Mouse (Mus musculus): ENCODE measurements around the gene Phf2. TPM values are rescaled to one million over a fixed set of nuclear protein-coding genes. Genes with fewer than 3 reads are reported as not detected.

Gene Phf2
- 11.6 and 11.7 TPM in 2 replicates for polyA plus RNA-seq (2014; fragmentation: Nextera tagmentation; extraction: Ambion mirVana)

DNA sequence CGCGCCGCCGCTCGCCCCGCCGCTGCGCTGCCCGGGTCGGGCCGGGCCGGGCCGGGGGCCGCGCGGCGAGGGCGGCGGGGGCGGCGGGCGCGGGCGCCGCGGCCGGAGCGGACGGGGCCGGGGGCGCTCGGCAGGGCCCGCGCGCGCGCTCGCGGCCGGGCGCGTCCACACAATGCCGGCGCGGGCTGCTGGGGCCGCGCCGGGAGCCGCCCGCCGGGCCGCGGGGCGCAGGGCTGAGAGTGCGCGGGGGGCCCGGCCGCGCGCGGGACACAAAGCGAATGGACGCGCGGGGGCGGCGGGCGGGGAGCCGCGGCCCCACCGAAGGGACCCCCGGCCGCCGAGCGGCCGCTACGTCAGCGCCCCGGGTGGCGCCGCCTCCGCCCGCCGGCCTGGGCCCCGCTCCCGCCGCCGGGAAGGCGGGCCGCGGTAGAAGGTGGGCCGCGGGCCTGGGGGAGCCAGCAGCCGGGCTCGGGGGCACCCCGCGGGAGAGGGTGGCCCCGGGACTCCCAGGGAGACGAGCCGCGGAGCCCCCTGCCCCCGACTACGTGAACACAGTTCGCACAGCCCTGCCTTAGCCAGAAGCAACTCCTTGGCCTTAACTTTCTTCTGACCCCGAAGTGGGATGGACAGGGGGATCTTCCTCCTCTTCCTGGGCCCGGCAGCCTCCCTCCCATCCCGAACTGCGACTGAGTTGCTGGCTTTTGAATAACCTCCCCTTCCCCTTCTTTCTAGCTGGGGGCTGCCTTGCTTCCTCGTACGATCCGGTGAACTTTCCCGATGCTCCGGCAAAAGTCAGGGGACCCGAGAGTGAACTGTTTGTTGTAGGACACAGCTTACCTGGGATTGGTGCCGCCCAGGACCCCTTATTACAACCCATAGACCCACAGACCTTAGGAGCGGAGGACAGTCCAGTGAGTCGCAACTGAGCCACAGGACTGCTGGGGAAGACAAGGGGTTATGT lies at the start of gene Phf2:
Gene Phf2, minus strand, starts transcription at position 349 of the 961 bp plus-strand sequence.
- H3K27me3 ChIP-seq (replicated peaks; ENCODE audit: control insufficient read depth, insufficient read depth, low read length): no peaks in the 10 kb centered on the region
- ATAC-seq (ENCODE audit: low read depth): peak; percentile 48
- H3K4me3 ChIP-seq (ENCODE audit: low read depth, low read length): peak within 1 kb of the TSS; percentile 86
- peaks cover 2% of the 10 kb centered on the region; the same call in 1 of the 2 replicates for H3K36me3 ChIP-seq (ENCODE audit: control insufficient read depth, insufficient read depth, low read length)
- peak within 1 kb of the TSS; percentile 93 for H3K27ac ChIP-seq (replicated peaks; ENCODE audit: low read depth, low read length)
- H3K9ac ChIP-seq (ENCODE audit: low read depth, low read length): peak within 1 kb of the TSS; percentile 99
- DNase-seq (ENCODE audit: low spot score): peak; percentile 52
- 1% methylated on average over 13 of the region's 117 CpGs for WGBS
- H3K4me1 ChIP-seq (ENCODE audit: control insufficient read depth, insufficient read depth, low read length): peaks cover 19% of the 10 kb centered on the region
- H3K4me2 ChIP-seq (ENCODE audit: low read depth, low read length): peak within 1 kb of the TSS; percentile 77
- no peaks in the 10 kb centered on the region for H3K9me3 ChIP-seq (ENCODE audit: control insufficient read depth, low read length)

DNA sequence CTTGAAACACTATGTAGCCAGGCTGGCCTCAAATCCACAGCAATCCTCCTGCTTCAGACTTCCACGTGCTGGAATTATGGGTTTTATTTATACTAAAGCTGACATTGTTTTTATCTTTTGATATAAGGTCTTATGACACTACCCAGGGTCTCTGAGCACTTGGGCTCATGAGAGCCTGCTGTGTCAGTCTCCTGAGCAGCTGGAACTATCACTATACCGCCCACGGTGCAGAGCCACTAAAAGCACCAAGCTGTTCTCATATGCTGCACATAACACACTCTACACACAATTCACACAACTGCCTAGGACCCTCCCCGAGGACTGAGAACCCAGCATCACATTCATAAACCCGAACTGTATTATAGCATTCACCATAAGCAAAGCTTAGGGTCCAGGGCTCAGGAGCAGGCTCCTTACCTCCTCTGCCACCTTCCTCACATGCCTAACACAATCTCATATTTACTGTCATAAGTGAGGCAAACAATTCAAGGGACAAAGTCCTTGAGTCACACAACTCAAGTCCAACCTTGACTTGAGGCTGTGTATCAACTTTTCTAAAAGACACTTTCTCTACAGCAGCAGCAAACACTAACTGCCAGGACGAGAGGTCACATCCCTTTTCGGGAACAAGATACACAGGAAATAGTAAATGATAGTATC lies 49.0 kb upstream of the Phf2 start:
- WGBS: 82% methylated on average over 7 of the region's 7 CpGs
- Histone ChIP-seq H3K4me3 (ENCODE audit: low read depth, low read length) (no peak overlapping the region), H3K4me1 (ENCODE audit: control insufficient read depth, insufficient read depth, low read length) (no peaks in the 10 kb centered on the region), H3K4me2 (ENCODE audit: low read depth, low read length) (no peak overlapping the region), H3K9ac (ENCODE audit: low read depth, low read length) (no peak overlapping the region), H3K9me3 (ENCODE audit: control insufficient read depth, low read length) (no peaks in the 10 kb centered on the region), H3K27me3 (replicated peaks; ENCODE audit: control insufficient read depth, insufficient read depth, low read length) (no peaks in the 10 kb centered on the region), H3K36me3 (ENCODE audit: control insufficient read depth, insufficient read depth, low read length) (peaks cover 82% of the 10 kb centered on the region), H3K27ac (replicated peaks; ENCODE audit: low read depth, low read length) (no peak overlapping the region)
- ATAC-seq (ENCODE audit: low read depth): no peak
- DNase-seq (ENCODE audit: low spot score): no peak

DNA sequence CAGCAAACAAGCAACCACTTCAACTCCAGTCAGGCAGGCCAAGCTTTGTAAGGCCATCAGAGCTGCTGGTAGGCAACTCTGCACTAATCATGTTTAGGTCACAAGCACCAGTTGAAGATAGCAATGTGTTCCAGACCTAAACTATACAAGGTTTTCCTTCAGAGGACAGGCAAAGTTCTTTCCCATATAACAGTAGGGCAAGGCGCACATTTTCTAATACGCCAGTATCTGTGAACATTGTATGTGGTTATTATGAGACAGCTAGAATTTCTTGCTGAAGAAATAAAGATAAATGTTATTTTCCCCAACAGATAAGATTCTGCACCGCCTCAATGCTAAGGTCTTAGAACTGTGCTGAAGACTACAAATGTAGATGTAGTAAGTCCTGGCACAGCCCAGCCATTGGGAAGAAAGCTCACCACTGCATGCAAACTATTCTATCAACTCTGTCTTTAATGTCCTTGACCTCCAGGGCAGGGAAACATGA lies 46.2 kb upstream of the Phf2 start:
- Histone ChIP-seq H3K4me2 (ENCODE audit: low read depth, low read length) (no peak overlapping the region), H3K9ac (ENCODE audit: low read depth, low read length) (no peak overlapping the region), H3K4me3 (ENCODE audit: low read depth, low read length) (no peak overlapping the region), H3K9me3 (ENCODE audit: control insufficient read depth, low read length) (no peaks in the 10 kb centered on the region), H3K36me3 (ENCODE audit: control insufficient read depth, insufficient read depth, low read length) (peaks cover 90% of the 10 kb centered on the region), H3K4me1 (ENCODE audit: control insufficient read depth, insufficient read depth, low read length) (no peaks in the 10 kb centered on the region), H3K27me3 (replicated peaks; ENCODE audit: control insufficient read depth, insufficient read depth, low read length) (no peaks in the 10 kb centered on the region), H3K27ac (replicated peaks; ENCODE audit: low read depth, low read length) (no peak overlapping the region)
- WGBS: 96% methylated on average over 3 of the region's 3 CpGs
- DNase-seq (ENCODE audit: low spot score): no peak
- ATAC-seq (ENCODE audit: low read depth): no peak

DNA sequence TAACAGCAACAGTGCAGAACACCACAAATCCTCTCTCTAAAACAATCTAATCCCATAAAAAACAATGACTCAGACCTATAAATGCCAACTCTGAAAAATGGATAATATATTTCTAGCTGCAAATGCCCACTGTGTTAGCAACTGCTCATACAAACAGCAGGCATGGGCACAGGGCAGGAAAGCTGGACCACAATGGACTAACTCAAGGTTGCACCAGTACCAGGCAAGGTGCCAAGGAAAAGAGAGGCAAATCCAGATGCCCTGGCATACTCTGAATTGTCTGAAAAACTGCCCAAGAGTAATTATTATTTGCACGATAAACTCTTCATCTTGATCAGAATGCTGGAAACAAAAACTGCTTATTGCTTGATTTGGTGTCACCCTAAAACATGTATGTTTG lies 42.8 kb upstream of the Phf2 start:
- Histone ChIP-seq H3K27me3 (replicated peaks; ENCODE audit: control insufficient read depth, insufficient read depth, low read length) (no peaks in the 10 kb centered on the region), H3K9ac (ENCODE audit: low read depth, low read length) (no peak overlapping the region), H3K9me3 (ENCODE audit: control insufficient read depth, low read length) (no peaks in the 10 kb centered on the region), H3K36me3 (ENCODE audit: control insufficient read depth, insufficient read depth, low read length) (peaks cover 83% of the 10 kb centered on the region), H3K4me3 (ENCODE audit: low read depth, low read length) (no peak overlapping the region), H3K4me2 (ENCODE audit: low read depth, low read length) (no peak overlapping the region), H3K4me1 (ENCODE audit: control insufficient read depth, insufficient read depth, low read length) (no peaks in the 10 kb centered on the region), H3K27ac (replicated peaks; ENCODE audit: low read depth, low read length) (no peak overlapping the region)
- DNase-seq (ENCODE audit: low spot score): no peak
- WGBS: 86% methylated on average over 1 of the region's 1 CpGs
- ATAC-seq (ENCODE audit: low read depth): no peak

DNA sequence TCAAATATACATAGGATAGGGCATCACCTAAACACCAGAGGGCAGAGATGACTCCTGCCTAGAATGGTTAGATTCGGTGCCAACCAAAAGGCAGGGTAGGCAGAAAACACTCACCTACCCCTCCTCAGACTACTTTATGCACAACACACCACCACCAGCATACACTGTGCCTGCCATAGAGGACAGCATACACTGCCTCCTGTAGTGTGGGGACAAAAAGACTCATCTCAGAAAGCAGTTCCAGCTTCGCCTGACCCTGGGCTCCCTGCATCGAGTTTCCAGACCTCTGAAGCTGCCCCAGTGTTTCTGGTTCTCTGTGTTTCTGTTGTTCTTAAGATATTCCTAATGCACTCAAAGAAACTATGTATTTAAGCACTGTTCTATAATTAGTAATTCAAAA lies 42.2 kb upstream of the Phf2 start:
- ATAC-seq (ENCODE audit: low read depth): no peak
- Histone ChIP-seq H3K9ac (ENCODE audit: low read depth, low read length) (no peak overlapping the region), H3K4me2 (ENCODE audit: low read depth, low read length) (no peak overlapping the region), H3K27ac (replicated peaks; ENCODE audit: low read depth, low read length) (no peak overlapping the region), H3K9me3 (ENCODE audit: control insufficient read depth, low read length) (no peaks in the 10 kb centered on the region), H3K4me3 (ENCODE audit: low read depth, low read length) (no peak overlapping the region), H3K27me3 (replicated peaks; ENCODE audit: control insufficient read depth, insufficient read depth, low read length) (no peaks in the 10 kb centered on the region), H3K36me3 (ENCODE audit: control insufficient read depth, insufficient read depth, low read length) (peaks cover 85% of the 10 kb centered on the region), H3K4me1 (ENCODE audit: control insufficient read depth, insufficient read depth, low read length) (no peaks in the 10 kb centered on the region)
- no peak for DNase-seq (ENCODE audit: low spot score)
- 83% methylated on average over 3 of the region's 3 CpGs for WGBS

DNA sequence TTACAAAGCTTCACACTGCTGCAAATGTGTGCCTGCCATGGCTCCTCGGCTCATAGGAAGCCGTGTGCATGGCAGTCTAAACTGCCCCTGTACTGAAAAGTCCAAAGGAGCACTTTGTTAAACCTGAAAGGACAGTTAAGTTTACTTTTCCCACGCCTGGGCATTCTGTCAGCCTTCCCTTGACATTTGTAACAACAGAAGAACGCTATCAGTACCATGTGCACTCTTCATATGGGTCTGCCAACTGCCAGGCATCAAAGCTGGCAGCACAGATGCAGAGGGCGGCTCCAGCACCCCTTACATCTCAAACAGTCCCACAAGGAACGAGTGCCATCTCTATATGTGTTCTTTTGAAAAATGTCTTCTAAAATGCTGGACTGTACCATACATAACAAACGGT lies 40.5 kb upstream of the Phf2 start:
- 91% methylated on average over 7 of the region's 7 CpGs for WGBS
- H3K27ac ChIP-seq (replicated peaks; ENCODE audit: low read depth, low read length): no peak overlapping the region
- H3K9me3 ChIP-seq (ENCODE audit: control insufficient read depth, low read length): no peaks in the 10 kb centered on the region
- no peaks in the 10 kb centered on the region for H3K27me3 ChIP-seq (replicated peaks; ENCODE audit: control insufficient read depth, insufficient read depth, low read length)
- DNase-seq (ENCODE audit: low spot score): no peak
- H3K36me3 ChIP-seq (ENCODE audit: control insufficient read depth, insufficient read depth, low read length): peaks cover 82% of the 10 kb centered on the region
- H3K9ac ChIP-seq (ENCODE audit: low read depth, low read length): no peak overlapping the region
- no peak overlapping the region for H3K4me2 ChIP-seq (ENCODE audit: low read depth, low read length)
- H3K4me3 ChIP-seq (ENCODE audit: low read depth, low read length): no peak overlapping the region
- no peak for ATAC-seq (ENCODE audit: low read depth)
- H3K4me1 ChIP-seq (ENCODE audit: control insufficient read depth, insufficient read depth, low read length): no peaks in the 10 kb centered on the region

DNA sequence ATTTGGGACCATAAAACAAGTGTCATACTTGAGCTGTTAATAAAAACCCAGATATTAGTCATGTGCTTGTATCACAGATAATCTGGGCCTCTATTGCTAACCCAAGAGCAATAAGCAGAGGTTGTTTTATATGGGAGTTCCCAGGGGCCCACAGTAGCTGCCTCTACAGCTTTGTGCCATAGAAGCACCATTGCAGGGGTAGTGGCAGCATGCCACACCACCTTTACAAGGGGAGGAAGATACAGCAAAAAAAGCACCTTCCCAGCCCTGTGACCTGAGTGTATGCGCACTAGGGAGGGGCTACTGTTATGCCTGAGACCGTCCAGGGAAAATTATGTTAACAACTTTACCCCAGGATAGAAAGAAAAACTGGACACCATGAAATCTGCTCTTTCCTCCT lies 34.5 kb upstream of the Phf2 start:
- no peak overlapping the region for H3K9ac ChIP-seq (ENCODE audit: low read depth, low read length)

DNA sequence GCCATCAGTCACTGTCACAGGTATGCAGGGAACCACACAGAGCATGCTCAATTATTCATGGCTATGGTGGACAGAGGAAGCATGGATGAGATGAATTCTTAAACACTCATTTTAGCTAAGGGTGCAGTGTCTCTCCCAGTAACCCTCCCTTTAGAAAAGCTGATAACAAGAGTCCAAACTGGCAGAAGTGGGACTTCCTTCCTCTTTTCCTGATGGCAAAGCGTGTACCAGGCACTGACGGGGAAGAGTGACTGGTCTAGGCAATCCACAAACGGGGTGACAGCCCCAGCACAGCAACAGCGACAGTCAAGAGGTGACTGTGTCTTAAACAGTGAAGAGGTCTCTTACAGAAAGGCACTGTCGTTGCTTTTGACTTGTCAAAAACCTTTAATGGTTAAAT lies 24.5 kb upstream of the Phf2 start:
- H3K27me3 ChIP-seq (replicated peaks; ENCODE audit: control insufficient read depth, insufficient read depth, low read length): no peaks in the 10 kb centered on the region
- no peaks in the 10 kb centered on the region for H3K9me3 ChIP-seq (ENCODE audit: control insufficient read depth, low read length)
- H3K9ac ChIP-seq (ENCODE audit: low read depth, low read length): no peak overlapping the region

More for the DNA sequence above, 34.5 kb upstream of the Phf2 start:
- no peak for ATAC-seq (ENCODE audit: low read depth)
- 77% methylated on average over 2 of the region's 2 CpGs for WGBS
- no peak for DNase-seq (ENCODE audit: low spot score)
- no peaks in the 10 kb centered on the region for H3K9me3 ChIP-seq (ENCODE audit: control insufficient read depth, low read length)
- H3K36me3 ChIP-seq (ENCODE audit: control insufficient read depth, insufficient read depth, low read length): peaks cover 89% of the 10 kb centered on the region
- H3K4me1 ChIP-seq (ENCODE audit: control insufficient read depth, insufficient read depth, low read length): no peaks in the 10 kb centered on the region
- H3K27me3 ChIP-seq (replicated peaks; ENCODE audit: control insufficient read depth, insufficient read depth, low read length): no peaks in the 10 kb centered on the region
- H3K4me2 ChIP-seq (ENCODE audit: low read depth, low read length): no peak overlapping the region
- no peak overlapping the region for H3K27ac ChIP-seq (replicated peaks; ENCODE audit: low read depth, low read length)
- H3K4me3 ChIP-seq (ENCODE audit: low read depth, low read length): no peak overlapping the region

More for the DNA sequence above, 24.5 kb upstream of the Phf2 start:
- 93% methylated on average over 5 of the region's 5 CpGs for WGBS
- no peak for ATAC-seq (ENCODE audit: low read depth)
- H3K4me3 ChIP-seq (ENCODE audit: low read depth, low read length): no peak overlapping the region
- no peak overlapping the region for H3K27ac ChIP-seq (replicated peaks; ENCODE audit: low read depth, low read length)
- H3K36me3 ChIP-seq (ENCODE audit: control insufficient read depth, insufficient read depth, low read length): peaks cover 90% of the 10 kb centered on the region
- DNase-seq (ENCODE audit: low spot score): no peak
- no peaks in the 10 kb centered on the region for H3K4me1 ChIP-seq (ENCODE audit: control insufficient read depth, insufficient read depth, low read length)
- no peak overlapping the region for H3K4me2 ChIP-seq (ENCODE audit: low read depth, low read length)

All from embryonic facial prominence, embryonic 14.5 days (tissue).